Mouse (Mus musculus) B cell, adult 2 months (primary cell): ENCODE data around the gene Xxylt1.

Source experiments
- DNase-seq, 2 experiments: peaks; one replicate each; pipeline ENCODE4 v3.0.0; 2022

The Xxylt1 gene

GRCm38 (mm10) chr16:30944886-30945285 is 136.3 kb downstream of the Xxylt1 start:
- DNase-seq, result no peak

DNA sequence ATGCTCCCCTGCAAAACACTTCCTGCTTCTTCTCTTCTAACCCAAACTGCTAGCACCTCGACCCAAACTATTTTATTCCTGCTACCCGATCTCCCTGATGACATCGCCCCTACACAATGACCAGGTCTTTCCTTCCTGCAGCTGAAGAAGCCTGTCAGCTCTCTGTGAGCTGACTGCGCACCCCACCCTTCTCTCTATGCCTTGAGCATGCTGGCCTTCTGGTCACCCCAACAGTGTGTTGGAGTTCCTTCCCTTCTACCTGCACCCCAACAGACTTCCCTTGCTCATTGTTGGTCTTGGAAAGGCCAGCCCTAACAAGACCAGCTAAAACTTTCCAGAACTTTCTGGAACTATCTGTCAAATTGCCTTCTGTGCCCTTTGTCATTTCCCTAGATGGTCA is 137.3 kb downstream of the Xxylt1 start:
- no peak for DNase-seq

GRCm38 (mm10) chr16:30940699-30941098 is 140.5 kb downstream of the Xxylt1 start:
- DNase-seq, result no peak

DNA sequence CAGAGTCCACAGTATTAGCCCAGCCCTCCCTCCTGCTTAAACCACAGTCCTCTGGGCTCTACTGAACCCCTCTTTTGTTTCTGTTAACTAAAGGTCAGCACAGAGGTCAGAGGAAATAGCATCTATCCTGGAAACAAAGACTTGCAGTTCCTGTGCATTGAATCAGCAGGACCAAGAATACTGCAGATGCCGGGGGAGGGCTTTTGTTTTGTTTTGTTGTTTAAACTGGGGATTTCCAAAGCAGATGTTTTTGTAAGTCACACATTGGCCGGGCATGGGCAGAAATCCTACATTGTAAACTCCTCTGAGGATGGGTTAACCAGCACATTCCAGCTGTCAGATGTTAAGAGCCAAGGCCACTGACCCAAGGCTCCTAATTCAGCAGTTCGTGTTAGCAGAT is 141.3 kb downstream of the Xxylt1 start:
- no peak for DNase-seq

- DNase-seq, result peak in 1 of 2 experiments; percentile 29
Observed at GRCm38 (mm10) chr16:30939210-30939609, 142.0 kb downstream of the Xxylt1 start.

DNA sequence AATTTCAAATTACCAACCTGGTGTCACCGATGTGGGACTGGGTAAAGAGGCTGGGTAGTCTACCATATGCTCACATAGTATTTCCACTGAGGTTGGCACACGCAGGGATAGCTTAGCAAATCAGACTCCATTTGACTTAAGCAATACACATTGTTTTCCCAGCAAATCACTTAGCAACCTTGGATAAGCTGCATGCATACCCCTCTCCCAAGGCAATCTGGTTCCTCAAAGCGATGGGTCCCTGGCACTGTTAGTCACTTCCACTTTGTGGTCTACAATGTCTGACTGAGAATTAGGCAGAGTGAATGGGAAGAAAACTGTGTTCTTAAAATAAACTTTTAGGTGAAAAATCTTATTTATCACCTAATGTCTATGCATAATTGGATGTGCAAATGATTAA is 142.6 kb downstream of the Xxylt1 start:
- no peak for DNase-seq

- peak in 1 of 2 experiments; percentile 42 for DNase-seq
Observed at GRCm38 (mm10) chr16:30937665-30938064, 143.6 kb downstream of the Xxylt1 start.

DNA sequence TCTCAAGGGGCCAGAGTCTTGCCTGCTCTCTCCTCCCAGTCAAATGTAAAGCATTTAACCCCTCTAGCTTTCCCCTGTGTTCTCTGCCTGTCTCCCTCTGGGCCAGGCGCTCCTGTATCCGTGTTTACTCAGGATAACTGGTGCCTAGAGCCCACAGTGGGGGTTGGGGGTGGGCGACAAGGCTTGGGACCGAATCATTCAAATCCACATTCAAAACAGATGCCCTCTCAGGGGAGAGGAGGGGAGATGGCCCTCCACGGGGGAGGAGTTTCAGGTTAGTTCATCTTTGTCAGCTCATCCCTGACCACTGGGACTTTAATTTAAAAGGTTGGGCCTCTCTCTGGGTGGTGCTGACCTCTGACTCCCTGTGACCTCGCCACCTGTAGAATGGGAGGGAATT is 144.8 kb downstream of the Xxylt1 start:
- DNase-seq, result no peak

- no peak for DNase-seq
Observed at GRCm38 (mm10) chr16:30936012-30936461, 145.2 kb downstream of the Xxylt1 start.

- no peak for DNase-seq
Observed at GRCm38 (mm10) chr16:30934967-30935690, 146.1 kb downstream of the Xxylt1 start.

DNA sequence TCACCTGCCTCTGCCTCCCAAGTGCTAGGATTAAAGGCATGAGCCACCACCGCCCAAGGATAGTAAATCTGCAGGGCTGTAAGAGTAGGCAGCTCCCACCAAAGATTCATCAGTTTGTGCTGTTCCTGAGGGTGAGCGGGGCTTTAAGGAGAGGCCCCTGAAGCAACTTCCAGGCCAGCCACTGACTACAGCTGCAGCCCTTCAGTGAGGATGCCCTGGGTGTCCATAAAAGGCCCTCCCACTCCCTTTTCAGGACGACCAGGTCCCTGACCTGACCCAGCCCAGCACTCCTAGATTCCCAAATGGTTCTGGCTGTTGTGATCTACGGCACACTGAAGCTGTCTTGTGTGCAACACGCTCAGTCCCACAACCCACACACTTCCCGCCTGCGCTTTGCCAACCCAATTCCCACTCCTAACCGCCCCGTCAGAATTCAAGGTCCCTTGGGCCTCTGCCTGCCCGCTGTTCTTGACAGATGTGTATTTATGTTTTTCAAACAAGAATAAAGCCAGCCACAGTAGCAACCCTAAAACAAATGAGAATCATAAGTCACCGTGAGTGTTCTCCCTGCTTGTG is 146.9 kb downstream of the Xxylt1 start:
- no peak for DNase-seq

GRCm38 (mm10) chr16:30933366-30933765 is 147.9 kb downstream of the Xxylt1 start:
- DNase-seq, result no peak

GRCm38 (mm10) chr16:30932791-30933190 is 148.4 kb downstream of the Xxylt1 start:
- no peak for DNase-seq

- DNase-seq, result no peak
Observed at GRCm38 (mm10) chr16:30932196-30932595, 149.0 kb downstream of the Xxylt1 start.

GRCm38 (mm10) chr16:30929165-30929564 is 152.1 kb downstream of the Xxylt1 start:
- no peak for DNase-seq

DNA sequence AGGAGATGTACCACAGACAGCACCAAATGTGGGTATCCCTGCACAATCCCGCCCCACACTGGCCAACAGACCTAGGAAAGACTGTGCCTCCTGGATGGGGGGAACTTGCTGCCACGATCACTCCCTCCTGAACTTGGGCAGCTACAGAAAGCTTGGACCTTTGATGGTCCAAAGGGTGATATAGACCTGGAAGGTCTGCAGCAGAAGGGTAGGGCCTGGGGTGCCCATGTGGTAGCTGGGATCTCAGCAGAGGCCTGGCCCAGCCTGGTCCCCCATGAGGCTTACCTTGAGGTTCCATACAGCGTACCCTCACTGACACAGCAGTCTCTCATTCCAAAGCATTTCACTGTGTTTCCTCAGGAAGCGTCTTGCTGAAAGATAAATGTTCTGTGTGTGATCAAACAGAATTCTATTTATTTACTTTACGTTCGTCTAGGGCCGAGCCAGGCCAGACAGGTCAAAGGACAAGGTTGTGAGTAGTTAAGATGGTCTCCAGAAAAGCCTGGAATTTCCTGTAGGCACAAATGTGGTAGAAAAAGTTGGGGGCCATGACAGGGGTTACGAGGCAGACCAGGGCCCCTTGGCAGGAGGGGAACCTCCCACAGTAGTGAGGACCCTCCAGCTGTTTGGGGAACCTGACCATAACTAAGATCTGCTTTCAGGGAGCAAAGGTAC is 153.0 kb downstream of the Xxylt1 start:
- DNase-seq, result no peak

- DNase-seq, result no peak
Observed at GRCm38 (mm10) chr16:30925496-30925895, 155.7 kb downstream of the Xxylt1 start.

GRCm38 (mm10) chr16:30923899-30924298 is 157.3 kb downstream of the Xxylt1 start:
- no peak for DNase-seq

DNA sequence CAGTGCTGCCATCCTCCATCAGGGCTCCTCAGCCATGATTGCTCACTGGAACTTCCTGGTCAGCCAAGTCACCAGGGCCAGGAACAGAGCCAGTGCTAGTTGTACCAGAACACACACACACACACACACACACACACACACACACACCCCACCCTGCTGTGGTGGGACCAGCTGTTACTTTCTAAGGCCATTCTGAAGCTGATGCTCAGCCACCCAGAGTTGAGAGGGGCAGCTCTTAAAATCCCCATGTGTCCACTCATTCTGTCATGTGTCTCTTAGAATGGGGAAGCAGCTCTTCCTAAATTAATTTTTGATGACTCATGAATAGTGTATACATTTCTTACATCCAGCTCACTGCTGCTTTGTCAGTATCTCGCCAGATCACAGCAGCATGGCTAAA is 158.7 kb downstream of the Xxylt1 start:
- DNase-seq, result no peak

DNA sequence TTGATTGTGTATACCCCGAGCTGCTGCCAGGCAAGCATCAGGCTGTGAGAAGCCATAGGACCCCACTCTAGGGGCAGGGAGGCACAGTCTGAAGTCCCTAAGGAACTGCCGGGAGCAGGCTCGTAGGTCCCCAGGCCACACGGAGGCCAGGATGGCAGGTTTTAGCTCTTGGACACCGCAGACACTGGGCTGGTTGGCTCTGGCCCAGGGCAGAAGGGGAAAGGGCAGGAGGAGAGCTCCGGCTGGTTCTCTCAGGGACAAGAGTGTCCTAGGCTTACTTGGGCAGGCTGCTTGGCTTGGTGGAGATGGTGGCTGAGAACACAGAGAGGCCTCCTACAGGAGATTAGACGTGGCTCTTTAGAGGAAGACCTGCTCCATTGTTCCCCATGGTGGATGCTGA is 162.4 kb downstream of the Xxylt1 start:
- DNase-seq, result no peak

DNA sequence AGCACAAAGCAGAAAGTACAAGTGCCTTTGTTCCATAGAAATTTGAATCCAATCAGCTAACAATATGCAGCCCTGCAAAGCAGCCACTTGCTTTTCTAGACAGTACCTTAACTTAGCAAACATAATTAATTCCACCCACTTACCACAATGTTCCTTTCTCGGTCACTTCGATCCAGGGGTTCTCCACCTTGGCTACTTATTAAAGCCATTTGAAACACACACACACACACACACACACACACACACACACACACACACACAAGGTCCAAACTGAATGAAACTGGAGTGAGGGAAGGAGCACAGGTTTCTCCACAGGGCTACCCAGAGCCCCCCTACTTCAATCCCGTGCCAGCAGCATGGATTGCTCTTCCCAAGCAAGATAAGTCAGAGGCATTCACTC is 164.3 kb downstream of the Xxylt1 start:
- no peak for DNase-seq

GRCm38 (mm10) chr16:30915611-30916220 is 165.5 kb downstream of the Xxylt1 start:
- DNase-seq, result no peak
